Mouse (Mus musculus) lung, adult 2 months (tissue): ENCODE results near the gene Atad1.
"Not testable (repeated sequence)": the region's sequence is repeated elsewhere in the genome, so short reads cannot be mapped to it uniquely, and the experiment has no call there.

Experiments
- CTCF ChIP-seq: fragments of 200-500 bp; IDR thresholded peaks from 2 replicates; pipeline ENCODE4 v1.5.1; 2011; ENCODE audit warnings: mild to moderate bottlenecking, low read length, control low read depth; ENCODE audit not compliant: insufficient read depth
- POLR2A ChIP-seq: fragments of 200-500 bp; IDR thresholded peaks from 2 replicates; pipeline ENCODE4 v1.6.1; 2011; ENCODE audit warnings: low read depth, mild to moderate bottlenecking, control low read depth, low read length, borderline replicate concordance; ENCODE audit errors: extremely low read depth

GRCm38 (mm10) chr19:32667830-32668229, 71.8 kb downstream of the Atad1 start:
- TF ChIP-seq CTCF, POLR2A: not testable (repeated sequence)
